Mouse (Mus musculus) left cerebral cortex, postnatal 25 days (tissue): ENCODE results near the gene Tulp4. TPM values are rescaled to one million over a fixed set of nuclear protein-coding genes. Genes with fewer than 3 reads are reported as not detected.
A peak's percentile ranks its signal among the peaks of the same experiment; 100 is the strongest.
"Not testable (repeated sequence)": the region's sequence is repeated elsewhere in the genome, so short reads cannot be mapped to it uniquely, and the experiment has no call there.

Experiments
- DNase-seq, 2 experiments: peaks; one replicate each; pipeline ENCODE4 v3.0.0; 2022; ENCODE audit warnings: low spot score in 2 of 2, mixed read lengths in 1 of 2
- intact Hi-C: fragments of 180-260 bp; cut with DNase I; formaldehyde crosslinking; loops from one replicate; pipeline ENCODE4 v1.15.1; 2025
- total RNA-seq, 2 experiments: library from RNA; stranded (reverse); gene quantifications; 2 replicates each; pipeline ENCODE4 v1.2.3; 2021

Gene Tulp4
- total RNA-seq, 2 experiments from 2014 or later: 263 to 279 TPM

DNA sequence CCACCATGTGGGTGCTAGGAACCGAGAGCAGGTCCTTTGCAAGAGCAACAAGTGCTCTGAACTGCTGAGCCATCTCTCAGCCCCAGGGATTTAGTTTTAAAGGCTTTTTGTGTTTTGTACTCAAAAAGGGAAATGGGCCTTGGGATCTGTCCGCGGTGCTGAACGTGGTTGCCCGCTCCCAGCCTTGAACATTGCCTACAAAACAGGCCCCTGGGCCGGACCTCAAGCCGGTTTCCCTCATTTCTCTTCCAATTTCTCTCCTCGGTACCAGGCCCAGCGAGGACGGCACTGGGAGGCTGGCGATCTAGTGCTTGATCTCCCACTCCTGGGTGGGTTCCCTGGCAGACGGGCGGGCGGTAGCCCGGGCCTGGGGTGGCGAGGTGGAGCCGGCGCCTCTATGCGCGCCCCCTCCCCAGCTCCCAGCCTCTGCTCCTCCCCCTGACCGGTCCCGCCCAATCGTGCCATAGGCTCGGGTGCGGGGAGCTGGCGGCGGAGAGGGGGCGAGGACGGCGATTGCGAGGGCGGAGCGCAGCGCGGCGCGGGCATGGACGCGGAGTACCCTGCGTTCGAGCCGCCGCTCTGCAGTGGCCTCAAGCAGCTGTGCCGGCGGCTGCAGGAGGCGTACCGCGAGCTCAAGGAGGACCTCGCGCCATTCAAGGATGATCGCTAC, 150.3 kb downstream of the Tulp4 start, which contains the start of gene Tmem181a:
Tmem181a (plus strand) TSS at position 461 of the 670 bp plus-strand sequence.
- intact Hi-C loops, DNase-seq: not testable (repeated sequence)

DNA sequence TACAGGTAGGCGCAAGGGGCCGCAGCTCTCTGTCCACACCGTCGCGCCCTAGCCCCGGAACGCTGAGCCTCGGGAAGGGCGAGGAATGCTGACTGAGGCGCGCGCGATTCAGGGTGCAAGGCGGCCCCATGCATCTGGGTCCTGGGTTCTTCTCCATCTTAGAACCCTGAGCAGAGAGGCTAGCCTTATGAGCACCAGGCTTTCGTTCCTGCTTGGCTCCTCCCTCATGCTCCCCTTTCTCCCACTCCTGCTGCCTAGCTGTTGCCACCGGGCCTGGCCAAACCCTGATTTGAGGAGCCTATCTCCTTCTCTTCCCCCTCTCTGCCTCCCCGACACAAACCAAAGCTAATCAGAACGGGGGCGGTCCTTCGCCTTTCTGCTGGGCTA, 150.8 kb downstream of the Tulp4 start:
- DNase-seq: peak; percentile 84 to 86
- intact Hi-C loops: not testable (repeated sequence)

DNA sequence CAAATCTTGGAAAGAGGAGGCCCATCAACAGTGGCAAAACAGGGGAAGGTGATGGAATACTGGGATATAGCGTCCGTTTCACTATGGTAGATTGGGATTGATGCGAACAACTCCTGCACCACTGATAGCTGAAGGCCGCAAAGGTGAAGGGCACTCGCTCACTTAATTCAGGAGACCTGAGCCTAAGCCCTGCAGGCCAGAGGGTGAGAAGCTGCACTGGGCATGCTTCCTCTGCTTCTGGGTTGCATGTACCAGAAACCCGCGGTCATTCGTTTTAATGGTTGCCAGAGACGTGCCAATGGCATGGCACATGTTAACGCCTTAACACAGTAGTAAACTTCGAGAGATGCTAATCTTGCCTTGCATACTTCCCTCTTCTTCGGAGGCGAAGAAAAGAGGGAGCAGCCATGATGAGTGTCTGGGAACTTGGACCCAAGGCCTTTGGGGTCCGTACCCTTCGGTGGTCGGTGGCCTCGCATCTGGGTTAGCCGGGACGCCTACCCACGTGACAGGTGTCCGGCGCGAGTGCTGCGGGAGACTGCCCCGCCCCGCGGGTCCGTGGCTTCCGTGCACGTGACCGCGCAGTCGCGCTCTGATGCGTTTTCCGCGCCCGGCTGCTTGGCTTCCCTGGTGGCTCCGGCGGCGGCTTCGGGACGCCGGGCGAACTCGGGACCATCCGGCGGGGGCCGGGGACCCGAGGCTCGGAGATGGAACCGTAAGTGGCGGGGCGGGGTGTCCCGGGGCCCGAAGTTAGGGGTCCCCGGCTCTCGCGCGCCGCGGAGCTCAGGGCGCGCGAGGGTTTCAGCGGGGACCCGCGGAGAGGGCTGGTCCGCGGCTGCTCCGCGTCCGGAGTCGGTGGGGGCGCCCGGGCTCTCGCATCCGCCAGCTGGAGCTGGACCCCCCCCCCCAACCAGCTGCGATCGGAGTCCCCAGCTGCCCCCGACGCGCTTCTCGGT, 163.9 kb downstream of the Tulp4 start:
- intact Hi-C loops: not testable (repeated sequence)
- DNase-seq: peak; percentile 14 to 38

DNA sequence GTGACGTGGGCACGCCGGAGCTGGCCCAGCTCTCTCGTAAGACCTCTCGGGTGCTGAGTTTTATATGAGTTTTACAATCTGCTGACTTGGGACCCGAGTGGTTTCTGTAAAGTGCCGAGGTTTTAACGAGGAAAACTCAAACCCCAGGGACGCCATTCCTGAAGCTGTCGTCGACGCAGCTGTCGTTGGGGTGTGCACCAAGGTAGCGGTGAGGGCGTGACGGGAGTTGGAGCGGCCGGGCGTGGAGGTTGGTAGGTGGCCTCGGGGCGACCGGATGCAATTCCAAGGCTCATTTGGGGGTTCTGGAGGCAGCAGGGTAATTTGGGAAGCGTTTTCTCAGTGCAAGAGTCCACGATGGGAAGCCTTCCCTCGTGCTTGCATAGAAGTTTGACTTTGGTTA, 164.6 kb downstream of the Tulp4 start:
- DNase-seq, intact Hi-C loops: not testable (repeated sequence)

DNA sequence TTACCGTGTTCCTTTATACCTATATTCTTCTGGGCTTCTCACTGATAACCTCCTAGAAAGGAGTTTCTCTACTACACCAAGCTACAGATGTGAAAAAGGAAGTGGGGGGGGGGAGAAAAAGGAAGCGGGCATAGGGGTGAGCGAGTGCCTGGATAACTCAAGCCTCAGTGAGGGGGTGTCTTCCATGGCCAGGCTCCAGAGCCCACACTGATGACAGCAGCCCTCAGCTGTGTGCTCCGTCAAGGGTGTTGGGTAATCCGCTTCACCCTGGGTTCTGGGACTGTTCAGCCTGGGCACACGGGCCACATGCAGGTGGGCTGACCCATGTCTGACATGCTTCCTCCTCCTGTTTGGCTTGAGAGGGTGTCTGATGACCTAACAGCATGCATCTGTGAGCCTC, 165.7 kb downstream of the Tulp4 start:
- DNase-seq, intact Hi-C loops: not testable (repeated sequence)

DNA sequence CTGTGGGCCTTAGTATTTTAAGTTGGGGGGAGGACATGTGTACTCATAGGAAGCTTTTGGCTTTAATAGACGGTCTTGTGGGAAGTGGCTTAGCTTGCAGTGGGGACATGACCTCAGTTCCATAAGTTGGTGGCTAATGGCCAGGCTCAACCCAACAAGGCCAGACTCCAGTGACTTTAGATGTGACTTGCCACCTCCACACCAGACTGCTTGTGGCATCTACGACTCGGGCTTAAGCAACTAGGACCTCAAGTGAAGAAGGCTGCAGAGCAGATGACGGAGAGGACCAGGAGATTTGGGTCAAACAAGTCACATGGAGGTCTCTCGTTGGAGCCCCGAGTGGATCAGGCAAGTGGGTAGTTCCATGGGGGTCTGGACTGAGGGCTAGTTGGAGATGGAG, 168.5 kb downstream of the Tulp4 start:
- intact Hi-C loops, DNase-seq: not testable (repeated sequence)

DNA sequence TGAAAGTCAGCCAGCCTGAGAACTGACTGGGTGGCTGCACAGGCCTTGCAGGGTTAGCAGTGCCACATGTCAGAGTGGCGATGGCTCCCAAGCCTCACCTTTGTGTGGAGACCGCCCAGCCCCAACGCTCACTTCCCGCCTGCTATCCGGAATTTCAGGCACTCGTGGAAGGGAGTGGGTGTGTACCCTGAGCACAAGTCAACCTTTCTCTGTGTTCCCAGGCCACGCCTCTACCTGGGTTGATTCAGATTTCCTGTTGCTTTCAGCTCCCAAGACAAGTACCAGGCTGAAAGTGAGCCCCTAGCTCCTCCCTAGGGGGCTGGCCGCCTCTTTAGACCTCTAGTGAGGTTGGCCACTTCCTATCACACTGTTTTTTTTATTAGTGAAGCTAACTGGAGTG, 173.0 kb downstream of the Tulp4 start:
- not testable (repeated sequence) for DNase-seq

DNA sequence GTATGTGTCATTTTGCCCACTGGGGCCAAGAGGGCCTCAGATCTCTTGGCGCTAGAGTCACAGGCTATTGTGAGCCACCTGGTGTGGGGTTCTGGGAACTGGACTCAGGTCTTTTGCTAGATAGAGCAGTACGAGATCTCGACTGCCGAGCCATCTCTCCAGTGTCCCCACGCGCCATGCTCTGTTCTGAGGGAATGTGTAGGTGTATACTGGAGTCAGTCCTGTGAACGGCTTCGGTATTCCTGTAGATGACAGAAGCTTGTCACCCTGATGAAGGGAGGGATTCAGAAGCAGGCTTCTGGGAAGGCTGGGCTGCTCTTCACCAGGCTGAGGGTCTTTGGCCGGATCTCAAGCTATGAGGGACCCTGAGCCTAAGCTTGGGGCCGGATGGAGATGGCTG, 173.5 kb downstream of the Tulp4 start:
- peak; percentile 18 to 37 for DNase-seq
- intact Hi-C loops: not testable (repeated sequence)

More for the DNA sequence above, 173.0 kb downstream of the Tulp4 start:
- intact Hi-C loops: not testable (repeated sequence)

DNA sequence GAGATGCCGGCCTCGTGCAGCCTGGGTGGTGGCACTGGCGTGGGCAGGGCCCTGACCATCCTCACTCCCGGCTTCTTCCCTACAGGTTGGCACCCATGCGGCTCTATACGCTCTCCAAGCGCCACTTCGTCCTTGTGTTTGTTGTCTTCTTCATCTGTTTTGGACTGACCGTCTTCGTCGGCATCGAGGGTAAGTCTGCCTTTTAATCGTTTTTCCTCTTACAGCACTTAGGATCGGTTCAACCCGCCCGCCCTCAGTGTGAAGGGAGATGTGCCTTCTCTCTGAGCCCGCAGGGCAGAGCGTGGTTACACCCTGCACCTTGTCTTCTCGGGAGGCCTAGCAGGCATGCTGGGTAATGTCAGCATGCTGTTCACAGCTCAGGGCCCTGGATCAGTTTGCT, 174.3 kb downstream of the Tulp4 start:
- DNase-seq, intact Hi-C loops: not testable (repeated sequence)

DNA sequence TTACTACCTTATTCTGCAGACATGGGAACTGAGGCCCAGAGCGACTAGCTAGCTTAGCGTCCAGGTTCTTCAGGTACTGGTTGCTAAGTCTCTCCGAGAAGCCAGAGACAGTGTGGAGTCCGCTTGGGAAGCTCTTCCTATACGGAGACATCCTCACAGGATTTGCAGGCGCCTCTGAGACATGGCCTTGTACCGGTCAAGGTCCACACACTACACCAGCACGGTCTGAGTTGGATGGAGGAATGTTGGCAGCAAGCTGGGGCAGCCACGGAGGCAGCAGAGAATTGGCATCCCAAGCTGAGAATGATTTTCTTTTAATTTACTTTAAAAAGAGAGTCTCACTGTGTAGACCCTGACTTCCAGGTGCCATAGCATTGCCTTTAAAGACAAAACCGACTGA, 176.9 kb downstream of the Tulp4 start:
- DNase-seq, intact Hi-C loops: not testable (repeated sequence)

DNA sequence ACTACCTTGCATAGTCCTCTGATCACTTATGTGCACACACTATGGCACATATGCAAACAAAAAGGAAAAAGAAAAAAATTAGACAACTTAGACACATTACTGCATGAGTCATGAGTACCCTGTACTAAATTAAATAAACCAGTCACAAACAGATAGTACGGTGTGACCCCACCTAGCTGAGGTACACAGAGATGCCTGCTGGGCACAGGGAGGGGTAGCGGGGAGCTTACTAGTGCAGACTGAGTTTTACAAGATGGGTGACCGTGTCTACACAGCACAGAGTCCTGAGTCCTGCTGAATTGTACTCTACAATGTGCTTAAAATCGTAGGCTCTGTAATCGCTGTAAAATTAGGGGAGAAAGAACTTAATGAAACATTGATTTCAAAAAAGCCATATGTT, 179.9 kb downstream of the Tulp4 start:
- DNase-seq, intact Hi-C loops: not testable (repeated sequence)

DNA sequence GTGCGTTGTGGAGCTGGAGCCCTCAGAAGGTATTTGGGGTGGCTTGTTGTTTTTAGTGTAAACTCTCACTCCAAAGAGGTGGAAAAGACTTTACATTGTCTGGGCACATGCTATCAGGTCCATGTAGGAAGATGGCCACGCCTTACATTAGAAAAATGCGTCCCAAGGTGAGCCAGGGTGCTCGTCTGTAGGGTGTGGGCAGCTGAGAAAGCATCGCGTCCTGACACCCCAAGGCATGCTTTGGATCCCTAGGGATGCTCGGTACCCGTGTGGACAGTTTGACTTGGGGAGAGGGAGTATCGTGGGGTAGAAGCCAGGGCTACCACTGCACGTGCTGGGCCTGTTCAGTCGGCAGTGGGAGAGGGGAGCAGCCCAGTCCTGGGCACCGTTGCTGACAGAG, 182.8 kb downstream of the Tulp4 start:
- intact Hi-C loops, DNase-seq: not testable (repeated sequence)

DNA sequence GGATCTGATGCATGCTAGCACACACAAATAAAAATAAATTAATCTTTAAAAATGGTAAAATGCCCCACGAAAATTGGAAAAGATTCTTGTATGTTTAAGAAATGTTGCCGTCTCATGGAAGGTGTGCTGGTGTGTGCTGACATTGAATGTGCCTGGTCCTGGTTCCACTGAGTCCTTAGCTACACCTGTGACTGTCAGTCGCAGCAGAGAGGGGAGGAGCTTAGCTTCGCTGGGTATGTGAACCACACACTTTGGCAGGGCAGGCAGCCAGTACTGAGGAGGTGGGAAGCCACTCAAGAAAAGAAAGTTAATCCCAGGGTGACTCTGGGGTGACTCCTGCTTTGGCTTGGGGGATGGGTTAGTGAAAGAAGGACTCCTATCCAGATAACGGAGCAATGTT, 187.6 kb downstream of the Tulp4 start:
- intact Hi-C loops, DNase-seq: not testable (repeated sequence)

DNA sequence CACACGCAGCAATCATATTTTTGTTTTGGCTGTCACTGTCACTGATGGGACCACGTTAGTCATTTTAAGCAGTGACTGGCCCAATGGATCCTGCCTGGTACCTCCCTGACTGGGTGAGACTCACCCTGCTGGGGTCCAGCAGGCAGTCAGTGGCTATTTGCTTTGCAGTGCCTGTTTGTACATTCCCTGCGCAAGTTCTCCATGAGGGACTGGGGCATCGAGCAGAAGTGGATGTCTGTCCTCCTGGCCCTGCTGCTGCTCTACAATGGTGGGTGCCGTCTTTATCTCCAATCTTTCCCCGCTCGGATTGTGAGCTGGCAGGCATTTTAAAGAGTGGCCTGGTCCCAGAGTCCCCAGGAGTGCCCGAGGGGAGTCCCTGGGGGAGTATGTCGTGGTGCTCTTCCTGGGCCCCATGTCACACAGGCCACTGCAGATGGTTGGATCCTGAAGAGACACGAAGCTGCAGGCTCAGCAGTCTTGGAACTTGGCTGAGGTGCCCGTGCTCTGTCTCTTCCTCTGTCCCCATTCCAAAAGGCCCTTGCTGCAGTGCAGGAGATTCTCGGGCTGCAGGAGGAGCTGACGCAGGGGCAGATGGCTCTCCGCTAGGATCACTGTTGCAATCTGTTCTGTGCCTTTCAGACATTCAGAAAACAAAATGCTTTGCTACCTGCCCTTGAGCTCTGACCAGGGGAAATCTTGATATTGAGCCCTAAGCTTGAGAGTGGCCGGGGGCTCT, 191.0 kb downstream of the Tulp4 start:
- intact Hi-C loops, DNase-seq: not testable (repeated sequence)

DNA sequence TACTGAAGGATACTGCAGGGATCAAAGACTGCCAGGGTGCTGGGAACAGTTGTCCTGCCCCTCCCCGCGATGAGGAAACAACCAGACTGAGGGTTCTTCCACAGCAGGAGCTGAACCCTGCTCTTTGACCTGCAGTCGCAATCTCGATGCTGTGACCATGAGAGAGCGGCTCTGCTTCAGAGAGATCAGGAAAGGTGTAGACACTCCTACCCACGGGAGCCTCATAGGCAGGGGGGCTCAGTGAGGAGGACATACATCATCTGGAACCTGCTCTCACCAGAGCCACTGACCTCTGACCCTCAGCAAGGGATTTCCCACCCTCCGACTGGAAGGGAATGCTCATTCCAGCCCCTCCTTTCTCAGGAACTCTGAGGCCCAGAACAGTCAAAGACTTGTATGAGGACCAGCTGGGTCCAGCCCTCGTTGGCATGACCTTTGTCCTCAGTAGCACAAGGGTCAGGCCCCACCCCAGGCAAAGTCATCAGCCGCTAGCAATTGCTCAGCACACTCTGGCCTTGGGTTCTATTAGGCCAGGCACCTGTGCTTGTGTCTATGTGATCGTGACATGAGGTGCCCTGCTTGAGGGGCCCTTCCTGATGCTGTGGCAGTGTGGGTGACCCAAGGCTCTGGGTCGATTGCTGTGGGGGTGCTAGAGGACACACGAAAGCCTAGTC, 194.1 kb downstream of the Tulp4 start:
- DNase-seq, intact Hi-C loops: not testable (repeated sequence)
